Mouse (Mus musculus) heart, embryonic 11.5 days (tissue): ENCODE data around the gene Aar2. TPM values are rescaled to one million over a fixed set of nuclear protein-coding genes. Genes with fewer than 3 reads are reported as not detected.
A peak's percentile ranks its signal among the peaks of the same experiment; 100 is the strongest.

Experiments
- ATAC-seq: fragments of 200-750 bp; cut with Nextera tagmentation; replicated peaks from 2 replicates; pipeline ENCODE4 v1.8.0; 2017; ENCODE audit warnings: moderate library complexity; ENCODE audit not compliant: insufficient number of reproducible peaks, low FRiP score, low TSS enrichment
- H3K27ac ChIP-seq: fragments of 300-500 bp; sonication (generic); 2 replicates; pipeline ENCODE4 v1.5.1; 2014; ENCODE audit warnings: mild to moderate bottlenecking, low read depth, low read length
- H3K27me3 ChIP-seq: fragments of 300-500 bp; sonication (generic); 2 replicates; pipeline ENCODE4 v1.6.1; 2014; ENCODE audit warnings: mild to moderate bottlenecking, low read length, mixed read lengths; ENCODE audit not compliant: control insufficient read depth, insufficient read depth
- H3K36me3 ChIP-seq: fragments of 300-500 bp; sonication (generic); 2 replicates; pipeline ENCODE4 v1.6.1; 2014; ENCODE audit warnings: mild to moderate bottlenecking, low read length, moderate library complexity, mixed read lengths; ENCODE audit not compliant: control insufficient read depth, insufficient read depth
- H3K4me1 ChIP-seq: fragments of 300-500 bp; sonication (generic); 2 replicates; pipeline ENCODE4 v1.6.1; 2014; ENCODE audit warnings: low read length; ENCODE audit not compliant: control insufficient read depth, insufficient read depth
- H3K4me2 ChIP-seq: fragments of 300-500 bp; sonication (generic); 2 replicates; pipeline ENCODE4 v1.6.1; 2014; ENCODE audit warnings: mild to moderate bottlenecking, moderate library complexity
- H3K4me3 ChIP-seq: fragments of 300-500 bp; sonication (generic); 2 replicates; pipeline ENCODE4 v1.5.1; 2014; ENCODE audit warnings: low read depth, low read length
- H3K9ac ChIP-seq: fragments of 300-500 bp; sonication (generic); 2 replicates; pipeline ENCODE4 v1.6.1; 2014; ENCODE audit warnings: mild to moderate bottlenecking, low read depth, low read length, moderate library complexity
- H3K9me3 ChIP-seq: fragments of 300-500 bp; sonication (generic); replicated peaks from 2 replicates; pipeline ENCODE4 v1.6.1; 2016; ENCODE audit warnings: low read length; ENCODE audit not compliant: control insufficient read depth
- WGBS: fragments of 180-500 bp; shearing (Covaris S2); extraction: QIAGEN DNeasy Blood & Tissue Kit; methylation state at CpG from one replicate; pipeline ENCODE4 v1.1.7; 2014; ENCODE audit not compliant: insufficient replicate concordance; 5-methylcytosine and 5-hydroxymethylcytosine counted together
- polyA plus RNA-seq: library from polyadenylated mRNA; unstranded; fragments of >200 nt; fragmentation: Nextera tagmentation; extraction: Ambion mirVana; gene quantifications from 2 replicates; pipeline ENCODE4 v1.2.1, GENCODE M21; 2014

Aar2 gene
- polyA plus RNA-seq, 1 experiment from 2014 or later: 26.5 TPM

DNA sequence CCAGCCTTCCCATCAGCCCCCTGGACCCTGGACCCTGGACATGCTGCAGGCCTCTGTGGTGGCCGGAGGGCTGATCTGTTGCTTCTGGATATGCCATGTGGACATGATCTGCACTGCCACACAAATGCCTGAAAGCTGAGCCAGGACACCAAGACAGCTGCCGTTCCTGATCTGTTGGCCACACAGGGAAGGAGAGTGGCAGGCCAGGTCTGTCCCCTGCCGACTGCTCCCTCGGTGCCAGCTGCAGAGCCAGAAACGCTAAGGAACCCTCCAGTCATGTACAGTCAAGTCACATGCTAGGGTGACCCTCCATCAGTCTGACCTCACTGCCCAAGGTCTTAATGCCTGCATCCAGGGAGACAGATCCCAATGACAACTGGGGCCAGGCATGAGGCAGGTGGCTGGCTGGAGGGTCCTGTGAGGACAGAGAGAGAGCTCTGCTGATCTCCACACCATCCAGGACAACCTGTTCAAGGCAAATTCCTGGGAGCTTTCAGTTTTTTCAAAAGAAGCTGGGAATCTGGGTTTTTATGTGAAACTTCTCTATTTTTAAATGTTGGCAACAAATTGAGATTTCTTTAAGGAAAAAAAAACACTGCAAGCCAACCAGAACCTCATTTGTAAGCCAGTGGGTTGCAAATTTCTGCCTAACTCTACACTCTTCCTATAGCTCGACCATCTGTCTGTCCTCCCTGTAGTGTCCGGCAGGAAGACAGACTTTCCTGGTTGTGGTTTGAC, 29.6 kb downstream of the Aar2 start:
- H3K27ac ChIP-seq: no peak overlapping the region
- no peak overlapping the region for H3K4me3 ChIP-seq
- H3K4me1 ChIP-seq: no peaks in the 10 kb centered on the region
- ATAC-seq: no peak
- H3K9ac ChIP-seq: no peak overlapping the region
- no peak overlapping the region for H3K4me2 ChIP-seq
- H3K27me3 ChIP-seq: peaks cover 5% of the 10 kb centered on the region
- no peaks in the 10 kb centered on the region for H3K36me3 ChIP-seq
- 73% methylated on average over 7 of the region's 7 CpGs for WGBS
- H3K9me3 ChIP-seq: no peaks in the 10 kb centered on the region

DNA sequence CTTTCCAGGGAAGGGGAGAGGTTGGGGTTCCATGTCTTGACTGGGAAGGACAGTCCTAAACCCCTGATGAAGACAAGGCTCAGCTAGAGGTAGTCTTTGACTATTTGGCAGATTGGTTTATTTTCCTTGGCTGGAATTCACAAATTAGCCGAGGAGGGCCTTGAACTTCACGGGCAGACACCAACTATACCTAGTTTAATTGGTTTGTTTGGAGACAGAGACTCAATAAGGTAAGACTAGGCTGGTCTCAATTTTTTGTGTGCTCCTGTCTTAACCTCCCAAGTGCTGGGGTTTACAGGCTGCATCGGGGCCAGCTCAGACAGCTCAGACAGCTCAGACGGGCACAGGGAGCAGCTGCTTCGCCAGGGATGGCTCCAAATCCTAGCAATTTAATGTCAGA, 33.1 kb downstream of the Aar2 start:
- Histone ChIP-seq H3K4me3 (no peak overlapping the region), H3K4me2 (no peak overlapping the region), H3K36me3 (no peaks in the 10 kb centered on the region), H3K4me1 (peaks cover 3% of the 10 kb centered on the region; the same call in 1 of the 2 replicates), H3K27ac (no peak overlapping the region), H3K27me3 (peaks cover 14% of the 10 kb centered on the region), H3K9ac (no peak overlapping the region), H3K9me3 (no peaks in the 10 kb centered on the region)
- ATAC-seq: no peak
- 76% methylated on average over 5 of the region's 5 CpGs for WGBS

DNA sequence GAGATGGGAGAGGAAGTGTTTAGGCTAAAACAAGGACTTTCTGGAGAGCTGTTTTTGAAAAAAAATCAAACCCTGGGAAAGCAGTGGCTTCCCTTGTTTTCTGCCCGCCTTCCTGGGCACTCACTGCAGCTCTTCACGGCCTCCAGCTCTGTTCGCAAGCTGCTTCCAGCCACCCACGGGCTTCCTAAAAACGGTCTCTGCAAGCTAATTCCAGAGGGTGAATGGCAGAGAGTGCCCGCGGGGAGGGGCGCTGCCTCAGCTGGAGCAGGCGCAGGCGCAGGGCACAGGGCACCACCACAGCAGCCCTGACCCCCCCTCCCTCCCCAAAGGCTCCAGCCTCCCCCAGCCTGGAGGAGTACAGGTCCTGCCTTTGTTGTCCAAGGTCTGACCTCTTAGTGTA, 33.9 kb downstream of the Aar2 start:
- 68% methylated on average over 10 of the region's 10 CpGs for WGBS

GRCm38 (mm10) chr2:156582887-156583286, 35.5 kb downstream of the Aar2 start:
- H3K9me3 ChIP-seq: no peaks in the 10 kb centered on the region
- no peak overlapping the region for H3K9ac ChIP-seq
- H3K4me1 ChIP-seq: peaks cover 3% of the 10 kb centered on the region; the same call in 1 of the 2 replicates
- 0 out of 2 replicates have a peak, but pooled peaks have one; percentile 49 for ATAC-seq
- peak overlapping the region; percentile 10; the same call in 1 of the 2 replicates for H3K4me2 ChIP-seq
- H3K27me3 ChIP-seq: peaks cover 9% of the 10 kb centered on the region; the same call in 1 of the 2 replicates
- no peak overlapping the region for H3K27ac ChIP-seq
- H3K4me3 ChIP-seq: no peak overlapping the region
- no peaks in the 10 kb centered on the region for H3K36me3 ChIP-seq
- WGBS: 61% methylated on average over 10 of the region's 10 CpGs

More for the DNA sequence above, 33.9 kb downstream of the Aar2 start:
- Histone ChIP-seq H3K9me3 (no peaks in the 10 kb centered on the region), H3K36me3 (no peaks in the 10 kb centered on the region), H3K27ac (no peak overlapping the region), H3K4me2 (no peak overlapping the region), H3K4me1 (peaks cover 3% of the 10 kb centered on the region; the same call in 1 of the 2 replicates), H3K27me3 (peaks cover 14% of the 10 kb centered on the region), H3K4me3 (no peak overlapping the region), H3K9ac (no peak overlapping the region)
- ATAC-seq: no peak

DNA sequence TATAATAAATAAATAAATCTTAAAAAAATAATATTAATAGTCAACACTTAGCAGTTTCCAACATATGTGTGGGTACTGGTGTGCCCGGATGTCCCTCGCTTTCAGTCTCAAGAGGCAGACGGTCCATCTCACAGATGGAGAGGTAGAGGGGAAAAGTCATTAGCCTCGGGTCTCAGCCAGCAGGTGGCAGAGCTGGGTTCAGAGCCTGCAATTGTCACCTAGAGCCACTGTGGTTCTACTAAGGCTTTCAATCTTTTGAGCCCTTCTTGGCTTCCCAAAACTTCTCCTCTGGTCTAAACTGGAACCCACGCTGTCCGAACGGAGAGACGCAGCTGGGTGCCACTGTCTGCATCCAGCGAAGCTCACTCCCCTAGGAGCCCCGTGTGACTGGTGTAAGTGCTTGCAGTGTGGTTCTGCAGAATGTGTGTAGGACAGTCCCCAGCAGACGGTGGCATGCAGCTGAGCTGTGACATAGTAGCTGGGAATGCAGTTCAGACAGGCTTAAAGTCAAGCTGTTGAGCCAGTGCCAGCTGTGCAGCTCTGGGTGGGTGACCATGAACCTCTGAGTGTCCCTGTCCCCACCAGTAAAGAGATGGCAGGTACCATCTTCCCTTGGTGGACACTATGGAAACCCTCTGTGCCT, 36.9 kb downstream of the Aar2 start:
- WGBS: 53% methylated on average over 11 of the region's 11 CpGs
- no peak overlapping the region for H3K4me2 ChIP-seq
- H3K27me3 ChIP-seq: peaks cover 9% of the 10 kb centered on the region; the same call in 1 of the 2 replicates
- no peak overlapping the region for H3K9ac ChIP-seq
- peaks cover 3% of the 10 kb centered on the region; the same call in 1 of the 2 replicates for H3K4me1 ChIP-seq
- no peaks in the 10 kb centered on the region for H3K9me3 ChIP-seq
- no peak for ATAC-seq
- no peak overlapping the region for H3K4me3 ChIP-seq
- no peaks in the 10 kb centered on the region for H3K36me3 ChIP-seq
- no peak overlapping the region for H3K27ac ChIP-seq

DNA sequence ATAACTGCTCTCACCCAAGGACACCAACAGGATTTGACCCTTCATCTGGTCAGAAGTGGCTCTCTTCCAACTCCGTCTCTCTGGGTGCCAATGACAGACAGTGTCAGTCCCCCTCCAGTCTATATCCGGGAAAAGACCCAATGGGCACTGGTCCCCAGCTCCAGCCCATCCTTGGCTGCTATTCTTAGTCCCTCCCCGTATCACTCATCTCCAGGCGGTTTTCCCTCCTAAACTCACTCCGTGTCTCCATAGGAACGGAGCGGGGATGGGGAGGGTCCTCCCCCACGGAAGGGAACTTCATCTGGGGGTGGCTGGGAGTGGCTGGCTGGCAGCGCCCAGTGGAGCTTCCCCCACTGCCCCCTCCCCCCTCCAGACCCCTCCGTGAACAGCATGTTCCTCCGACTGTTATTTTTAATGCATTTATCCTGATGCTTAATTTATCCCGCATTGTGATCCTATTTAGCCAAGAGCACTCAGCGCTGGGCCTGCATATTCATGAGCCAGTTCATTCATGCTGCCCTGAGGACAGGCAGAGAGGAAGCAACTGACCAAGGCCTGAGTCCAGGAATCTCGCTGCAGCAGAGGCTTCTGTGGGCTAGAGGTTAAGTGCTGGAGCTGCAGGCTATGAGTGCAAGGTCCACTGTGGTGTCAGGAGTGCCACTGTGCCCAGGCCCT, 37.5 kb downstream of the Aar2 start:
- Histone ChIP-seq H3K4me2 (no peak overlapping the region), H3K27ac (no peak overlapping the region), H3K9me3 (no peaks in the 10 kb centered on the region), H3K4me3 (no peak overlapping the region), H3K27me3 (peaks cover 9% of the 10 kb centered on the region; the same call in 1 of the 2 replicates), H3K36me3 (no peaks in the 10 kb centered on the region), H3K4me1 (peaks cover 3% of the 10 kb centered on the region; the same call in 1 of the 2 replicates), H3K9ac (no peak overlapping the region)
- ATAC-seq: no peak
- WGBS: 51% methylated on average over 14 of the region's 14 CpGs

DNA sequence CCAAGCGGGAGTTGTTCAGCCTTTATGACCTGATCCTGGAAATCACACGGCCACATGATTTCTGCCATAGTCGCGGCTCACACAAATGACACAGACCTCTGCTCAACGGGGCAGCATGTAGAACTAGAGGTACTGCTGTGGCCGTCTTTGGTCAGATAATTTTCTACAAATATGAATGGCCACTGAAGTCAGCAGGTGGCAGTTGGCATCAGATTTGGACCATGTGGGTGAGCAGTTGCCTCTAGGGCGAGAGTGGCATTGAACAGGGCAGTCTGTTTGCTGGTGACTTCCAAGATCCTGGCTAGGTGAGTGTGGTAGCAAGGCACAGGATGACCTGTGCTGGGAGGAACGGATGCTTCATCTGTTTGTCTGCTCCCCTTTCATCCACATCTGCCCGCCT, 42.1 kb downstream of the Aar2 start:
- 83% methylated on average over 9 of the region's 9 CpGs for WGBS
- no peaks in the 10 kb centered on the region for H3K9me3 ChIP-seq
- no peak overlapping the region for H3K9ac ChIP-seq
- no peaks in the 10 kb centered on the region for H3K36me3 ChIP-seq
- H3K4me3 ChIP-seq: no peak overlapping the region
- no peak for ATAC-seq
- H3K27me3 ChIP-seq: peaks cover 2% of the 10 kb centered on the region; the same call in 1 of the 2 replicates
- H3K4me2 ChIP-seq: no peak overlapping the region
- no peak overlapping the region for H3K27ac ChIP-seq
- no peaks in the 10 kb centered on the region for H3K4me1 ChIP-seq

DNA sequence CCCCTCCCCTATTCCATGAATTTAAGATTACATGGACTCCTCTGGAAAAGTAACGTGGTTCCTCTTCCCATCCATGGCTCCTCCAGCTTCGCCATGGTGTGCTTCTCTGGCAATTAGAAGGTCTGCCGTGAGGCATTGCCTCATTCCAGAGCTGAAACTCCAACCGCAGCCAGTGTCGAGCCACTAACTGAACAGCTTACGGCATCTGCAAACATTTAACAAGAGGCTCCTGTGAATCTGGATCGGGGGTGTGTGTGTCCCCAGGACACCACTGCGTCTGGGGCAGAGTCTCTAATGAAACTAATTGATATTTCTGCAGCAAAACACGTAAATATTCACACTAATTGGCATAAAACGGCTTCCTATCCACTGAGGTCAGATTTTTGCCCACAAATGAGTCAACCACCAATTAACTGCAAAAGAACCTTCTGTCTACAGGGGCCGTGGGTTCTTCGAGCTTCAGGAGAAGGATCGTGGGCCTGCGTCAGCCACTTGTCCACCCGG, 47.7 kb downstream of the Aar2 start:
- no peaks in the 10 kb centered on the region for H3K9me3 ChIP-seq
- no peak overlapping the region for H3K4me2 ChIP-seq
- WGBS: 72% methylated on average over 15 of the region's 15 CpGs
- H3K4me1 ChIP-seq: no peaks in the 10 kb centered on the region
- no peaks in the 10 kb centered on the region for H3K36me3 ChIP-seq
- no peaks in the 10 kb centered on the region for H3K27me3 ChIP-seq
- H3K4me3 ChIP-seq: no peak overlapping the region
- H3K9ac ChIP-seq: no peak overlapping the region
- no peak overlapping the region for H3K27ac ChIP-seq
- ATAC-seq: no peak
